8 mouse cellular contexts compared by ENCODE assay signal in genomic region chr16:87840949-87841546, GRCm38 (mm10).
DNase-seq lines count a peak whose midpoint lies in the region; ATAC-seq and TF ChIP-seq lines count a peak whose summit lies in the region.

No protein-coding gene starts in this region.

- peak; percentile 92 for TF ChIP-seq CTCF in hindbrain, postnatal 0 days (IDR thresholded peaks at IDR 0.05; ENCODE audit: low read depth)

- no peak overlapping the region for H3K4me3 ChIP-seq in forebrain, embryonic 15.5 days
- no peak overlapping the region for H3K4me3 ChIP-seq in hindbrain, postnatal 0 days (ENCODE audit: low read length)

- WGBS in forebrain, embryonic 15.5 days = 13% methylated on average over 16 of the region's 16 CpGs
- WGBS in hindbrain, postnatal 0 days = 10% methylated on average over 16 of the region's 16 CpGs

- ATAC-seq in cerebellum, adult (ENCODE audit: insufficient number of reproducible peaks, low FRiP score, low TSS enrichment) = peak; percentile 77
- ATAC-seq in forebrain, embryonic 15.5 days (replicated peaks) = peak; percentile 91
- peak; percentile 89 for ATAC-seq in hindbrain, postnatal 0 days
- ATAC-seq in megakaryocyte-erythroid progenitor cell, adult 5-6 weeks (replicated peaks; ENCODE audit: low FRiP score, low TSS enrichment, poor library complexity, severe bottlenecking) = peak; percentile 88
- ATAC-seq in activated CD4-positive, CD25-positive, alpha-beta regulatory T cell, adult 4 months = no peak

- peak; percentile 35 for DNase-seq in Muller cell, postnatal 12 days (ENCODE audit: inconsistent ontology term)
- peak; percentile 92 for DNase-seq in hindbrain, postnatal 0 days (ENCODE audit: low spot score)
- peak; percentile 53 for DNase-seq in left cerebral cortex, adult 11 months (ENCODE audit: low spot score)
- DNase-seq in right cerebral cortex, postnatal 4 days = peak; percentile 88

- no peaks in the 10 kb centered on the region for H3K9me3 ChIP-seq in forebrain, embryonic 15.5 days
- H3K9me3 ChIP-seq in hindbrain, postnatal 0 days (ENCODE audit: low read length) = no peaks in the 10 kb centered on the region

- no peaks in the 10 kb centered on the region for H3K36me3 ChIP-seq in forebrain, embryonic 15.5 days
- H3K36me3 ChIP-seq in hindbrain, postnatal 0 days (ENCODE audit: insufficient read depth, low read length) = no peaks in the 10 kb centered on the region

- H3K27me3 ChIP-seq in forebrain, embryonic 15.5 days = no peaks in the 10 kb centered on the region
- H3K27me3 ChIP-seq in hindbrain, postnatal 0 days (ENCODE audit: insufficient read depth, low read length) = no peaks in the 10 kb centered on the region

- H3K4me2 ChIP-seq in forebrain, embryonic 15.5 days (replicated peaks) = no peak overlapping the region; the same call in 1 of the 2 replicates
- H3K4me2 ChIP-seq in hindbrain, postnatal 0 days (ENCODE audit: low read depth, low read length) = peak overlapping the region; percentile 46

- no peak overlapping the region for H3K27ac ChIP-seq in forebrain, embryonic 15.5 days (replicated peaks)
- no peak overlapping the region for H3K27ac ChIP-seq in hindbrain, postnatal 0 days

- no peaks in the 10 kb centered on the region for H3K4me1 ChIP-seq in forebrain, embryonic 15.5 days
- no peaks in the 10 kb centered on the region for H3K4me1 ChIP-seq in hindbrain, postnatal 0 days (ENCODE audit: insufficient read depth, low read length)

- H3K9ac ChIP-seq in forebrain, embryonic 15.5 days (replicated peaks) = no peak overlapping the region
- H3K9ac ChIP-seq in hindbrain, postnatal 0 days (replicated peaks; ENCODE audit: low read length) = no peak overlapping the region

Comparison
In these comparisons a context has a peak if more than half of its experiments do, and no peak if none do; other contexts are left out.
1. DNase-seq: peak in every context shown above with its lines; median percentile 92 in hindbrain, postnatal 0 days; 88 in right cerebral cortex, postnatal 4 days; 53 in left cerebral cortex, adult 11 months; 35 in Muller cell, postnatal 12 days.